Mouse (Mus musculus) left cerebral cortex, adult 6 months (tissue): ENCODE data around the gene 1700016C15Rik. TPM values are rescaled to one million over a fixed set of nuclear protein-coding genes. Genes with fewer than 3 reads are reported as not detected.

Source experiments
- long read RNA-seq, 2 experiments: library from polyadenylated mRNA; unstranded; transcript quantifications; one replicate each; pipeline ENCODE4 v2.0.0; 2019 to 2020
- polyA plus RNA-seq: library from polyadenylated mRNA; unstranded; fragments of <200 nt; fragmentation: Nextera tagmentation; gene quantifications from 2 replicates; pipeline ENCODE4 v1.2.3, GENCODE M21; 2021

Gene 1700016C15Rik
- polyA plus RNA-seq, result not detected in 2 replicates
- long read RNA-seq, experiment 1, result 0 reads
- long read RNA-seq, experiment 2, result 0 reads

DNA sequence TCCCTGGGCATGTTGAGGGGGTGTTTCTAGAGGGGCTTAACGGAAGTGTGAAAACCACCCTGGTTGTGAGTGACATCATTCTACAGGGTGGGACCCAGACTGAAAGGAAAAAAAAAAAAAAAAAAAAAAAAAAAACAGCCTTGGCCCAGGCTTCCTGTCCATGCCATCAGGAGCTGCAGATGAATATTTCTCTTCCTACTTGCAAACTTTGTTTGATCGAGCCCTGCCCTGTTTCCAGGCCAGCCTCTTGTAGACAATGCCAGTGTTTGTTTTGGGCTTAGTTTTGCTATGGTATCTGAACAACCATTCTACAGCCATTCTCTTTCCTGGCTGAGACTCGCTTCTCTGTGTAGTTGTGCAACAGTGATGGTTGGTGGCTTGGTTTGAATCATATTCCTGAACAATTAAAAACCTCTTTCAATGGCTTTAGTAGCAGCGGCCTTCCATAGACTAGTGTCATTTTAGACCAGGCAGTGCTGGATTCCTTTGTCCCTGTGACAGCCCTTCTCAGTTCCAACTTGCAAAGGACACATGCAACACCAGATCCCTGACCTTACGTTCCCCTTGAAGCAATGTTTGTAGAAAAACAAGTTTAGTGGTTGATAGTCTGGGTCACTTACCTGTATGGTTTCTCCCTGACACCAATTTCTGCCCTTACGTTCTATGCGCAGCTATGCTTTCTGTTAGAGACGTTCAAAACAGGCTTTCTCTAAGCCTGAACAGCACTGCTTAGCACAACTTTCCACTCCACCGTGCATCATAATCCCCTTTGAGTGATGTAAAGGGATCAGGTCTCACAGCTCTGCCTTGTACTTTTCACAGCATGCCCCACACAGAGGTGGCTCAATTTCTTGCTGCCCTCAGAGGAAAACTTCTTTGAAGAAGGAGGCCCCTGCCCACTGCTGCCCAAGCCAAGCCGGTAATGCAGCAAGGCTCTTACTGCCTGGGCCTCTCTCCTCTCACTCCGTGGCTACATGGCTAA is at the start of gene 1700016C15Rik:
1700016C15Rik (plus strand) TSS at position 772 of the 982 bp plus-strand sequence.

DNA sequence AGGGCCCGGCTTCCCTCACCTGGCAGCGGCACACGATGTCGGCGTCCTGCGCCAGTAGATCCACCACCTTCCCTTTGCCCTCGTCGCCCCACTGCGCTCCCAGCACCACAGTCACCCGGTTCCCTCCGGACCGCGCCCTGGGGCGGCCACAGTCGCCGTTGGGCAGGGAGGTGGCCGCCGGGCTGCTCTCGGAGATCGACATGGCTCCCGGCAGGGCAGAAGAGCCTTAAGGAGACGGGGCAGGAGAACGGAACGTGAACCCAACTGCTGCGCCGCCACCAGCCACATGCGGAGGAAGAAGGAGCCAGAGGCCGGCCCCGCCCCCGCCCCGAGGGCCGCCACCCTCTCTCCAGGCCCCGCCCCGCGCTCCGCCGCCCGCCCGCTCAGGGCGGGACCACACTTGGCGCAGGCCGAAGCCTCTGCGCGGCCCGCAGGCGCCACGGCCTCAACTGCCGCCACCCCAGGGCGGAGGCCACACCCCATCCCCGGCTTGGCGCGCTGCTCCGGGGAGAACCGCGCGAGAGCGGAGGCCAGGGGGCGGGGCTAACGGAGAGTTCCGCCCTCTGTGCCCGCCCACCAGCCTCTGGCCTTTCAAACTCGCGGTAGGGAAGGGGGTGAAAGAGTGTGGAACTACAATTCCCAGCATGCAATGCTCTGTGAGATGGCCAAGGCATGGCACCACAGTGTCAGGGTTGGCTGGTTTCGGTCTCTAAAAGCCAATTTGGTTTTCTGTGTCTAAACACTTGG is 66.8 kb downstream of the 1700016C15Rik start, which contains the start of gene Adss:
Adss (minus strand) TSS at position 319 of the 747 bp plus-strand sequence.

Other genes starting within 250 kb of the 1700016C15Rik start
- 41.5 and 42.5 TPM in 2 replicates for gene Adss, start 66.7 kb downstream of the 1700016C15Rik start, polyA plus RNA-seq